Mouse (Mus musculus) hindlimb bud, embryonic 11.5 days (tissue): ENCODE results near the gene Gtse1.

Experiments
- DNase-seq: peaks from one replicate; pipeline ENCODE4 v3.0.0-alpha.2; 2012; ENCODE audit warnings: low read depth, low spot score; ENCODE audit errors: extremely low spot score

The Gtse1 gene

GRCm38 (mm10) chr15:85867696-85868095, 8.2 kb downstream of the Gtse1 start:
- DNase-seq, result no peak

GRCm38 (mm10) chr15:85877336-85877735, 17.8 kb downstream of the Gtse1 start:
- DNase-seq, result no peak

DNA sequence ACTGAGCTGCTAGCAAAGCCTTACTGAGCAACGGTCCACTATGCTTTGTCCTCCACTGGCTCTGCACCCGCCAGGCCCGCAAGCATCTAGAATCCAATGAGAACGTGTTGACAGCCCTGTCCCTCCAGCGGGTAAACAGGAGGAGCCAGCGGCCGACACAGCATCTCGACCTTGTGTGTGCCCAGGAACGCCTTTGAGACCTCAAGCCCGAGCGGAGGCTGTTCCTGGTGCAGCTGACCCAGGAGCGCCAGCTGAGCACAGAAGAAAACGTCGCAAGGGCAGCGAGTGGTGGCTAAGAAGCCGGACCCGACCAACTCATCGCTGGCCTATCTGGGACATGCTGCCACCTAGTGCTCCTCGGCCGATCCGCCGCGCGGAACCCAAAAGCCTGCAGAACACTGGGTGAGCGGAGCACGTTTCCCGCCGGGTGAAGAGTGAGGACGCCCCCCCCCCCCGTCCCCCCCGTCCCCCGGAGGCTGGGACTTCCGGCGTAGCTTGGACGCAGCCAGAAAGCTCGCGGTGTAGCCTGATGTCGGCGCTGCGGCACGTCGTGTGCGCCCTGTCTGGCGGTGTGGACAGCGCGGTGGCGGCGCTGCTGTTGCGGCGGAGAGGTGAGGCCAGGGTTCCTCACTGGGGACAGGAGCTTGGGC, 19.4 kb downstream of the Gtse1 start, which contains the start of gene Trmu:
Gene Trmu (plus strand): TSS at position 465 of the 650 bp plus-strand sequence.
- DNase-seq, result peak; percentile 64

- DNase-seq, result no peak
Observed at GRCm38 (mm10) chr15:85879498-85879895, 20.0 kb downstream of the Gtse1 start.

GRCm38 (mm10) chr15:85885606-85886005, 26.1 kb downstream of the Gtse1 start:
- no peak for DNase-seq

DNA sequence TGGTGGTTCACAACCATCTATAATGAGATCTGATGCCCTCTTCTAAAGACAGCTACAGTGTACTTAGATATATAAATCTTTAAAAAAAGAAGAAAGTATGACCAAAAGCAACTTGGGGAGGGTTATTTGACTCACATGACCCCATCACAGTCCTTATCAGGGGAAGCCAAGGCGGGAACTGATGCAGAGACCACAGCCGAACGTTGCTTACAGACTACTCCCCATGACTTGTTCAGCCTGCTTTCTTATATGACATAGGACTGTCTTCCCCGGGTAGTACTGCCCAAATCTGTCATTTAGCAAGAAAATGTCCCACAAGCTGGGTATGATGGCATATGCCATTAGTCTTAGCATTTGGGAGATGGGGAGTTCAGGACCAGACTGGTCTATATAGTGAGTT, 29.7 kb downstream of the Gtse1 start:
- DNase-seq, result no peak

DNA sequence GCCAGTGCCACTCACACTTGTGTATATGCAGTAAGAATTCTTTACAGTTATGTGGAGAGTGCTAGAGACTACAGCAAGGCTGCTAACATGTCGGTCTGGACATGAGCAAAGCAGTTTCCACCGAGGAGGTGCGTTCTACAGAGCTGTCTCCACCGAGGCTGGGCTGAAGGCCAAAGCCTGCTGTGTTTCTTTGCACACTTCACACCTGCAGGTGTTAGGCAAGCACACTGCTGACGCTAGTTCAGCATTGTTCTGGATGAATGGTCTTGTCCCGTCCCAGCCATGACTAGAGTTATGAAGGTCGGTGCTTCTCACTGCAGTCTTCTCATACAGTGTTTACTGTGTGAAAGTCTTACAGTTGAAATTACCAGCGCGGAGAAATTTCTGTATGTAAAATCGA, 32.4 kb downstream of the Gtse1 start:
- no peak for DNase-seq

DNA sequence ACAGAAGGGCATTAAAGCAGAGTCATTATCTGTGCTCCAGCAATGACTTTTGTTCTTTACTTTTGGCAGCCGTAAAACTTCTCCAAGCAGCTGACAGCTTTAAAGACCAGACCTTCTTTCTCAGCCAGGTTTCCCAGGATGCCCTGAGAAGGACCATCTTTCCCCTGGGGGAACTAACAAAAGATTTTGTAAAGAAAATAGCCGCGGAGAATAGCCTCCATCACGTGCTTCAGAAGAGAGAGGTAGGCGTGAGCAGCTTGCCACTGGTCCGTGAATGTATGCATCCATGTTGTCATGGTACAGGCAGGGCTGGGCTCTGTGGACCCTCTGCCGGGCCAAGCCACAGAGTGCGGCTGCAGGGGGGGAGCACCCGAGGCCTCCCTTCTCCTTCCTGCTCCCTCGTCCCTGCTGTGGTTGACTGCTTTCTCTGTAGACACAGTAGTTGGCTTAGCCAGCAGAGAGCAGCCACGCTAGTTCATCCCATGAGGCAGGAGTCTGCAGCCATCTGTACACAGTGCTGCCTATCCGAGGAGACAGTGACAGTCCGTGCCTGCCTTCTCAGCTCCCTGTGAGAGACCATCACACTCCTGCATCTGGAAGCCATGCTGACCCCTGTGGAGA, 33.1 kb downstream of the Gtse1 start:
- DNase-seq, result no peak

DNA sequence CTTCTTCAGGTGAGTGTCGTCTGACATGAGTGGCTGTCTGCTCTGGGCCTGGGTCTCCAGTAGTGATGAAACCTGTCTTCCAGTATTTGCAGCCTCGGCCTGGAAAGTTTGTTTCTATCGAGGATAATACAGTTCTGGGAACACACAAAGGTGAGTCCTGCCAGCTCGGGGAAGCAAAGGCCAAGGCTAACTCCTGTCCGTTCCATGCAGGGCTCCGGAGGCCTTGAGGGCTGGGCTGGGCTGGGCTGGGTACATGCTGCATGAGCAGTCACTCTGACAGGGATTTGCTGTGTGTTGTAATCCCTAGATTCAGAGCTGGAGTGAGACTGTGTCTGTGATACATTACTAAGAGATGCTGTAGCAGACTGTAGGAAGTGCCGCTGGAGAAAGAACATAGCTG, 34.3 kb downstream of the Gtse1 start:
- DNase-seq, result no peak

GRCm38 (mm10) chr15:85896284-85896683, 36.7 kb downstream of the Gtse1 start:
- peak; percentile 56 for DNase-seq

- no peak for DNase-seq
Observed at GRCm38 (mm10) chr15:85897113-85897512, 37.6 kb downstream of the Gtse1 start.

DNA sequence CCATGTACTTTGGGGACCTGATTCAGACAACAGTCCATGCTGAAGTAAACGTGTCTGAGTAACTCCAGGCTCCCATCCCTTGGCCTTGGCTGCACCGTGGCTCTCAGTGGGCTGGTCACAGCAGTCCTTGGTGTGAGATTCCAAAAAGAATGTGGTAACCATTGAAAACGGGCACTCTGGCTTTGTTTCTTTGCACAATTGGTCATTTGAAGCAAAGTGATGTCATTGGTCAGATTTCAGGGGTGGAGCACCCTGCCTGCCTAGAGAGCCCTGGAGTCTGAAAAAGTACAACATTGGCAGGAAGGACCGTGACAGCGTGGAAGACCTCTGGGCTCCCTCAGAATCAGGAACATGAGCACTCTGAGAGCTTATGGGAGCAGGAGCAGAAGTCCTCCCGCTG, 39.9 kb downstream of the Gtse1 start:
- DNase-seq, result no peak

- DNase-seq, result no peak
Observed at GRCm38 (mm10) chr15:85900318-85900717, 40.8 kb downstream of the Gtse1 start.

- no peak for DNase-seq
Observed at GRCm38 (mm10) chr15:85900801-85901200, 41.3 kb downstream of the Gtse1 start.

- DNase-seq, result no peak
Observed at GRCm38 (mm10) chr15:85902505-85902904, 43.0 kb downstream of the Gtse1 start.

GRCm38 (mm10) chr15:85903826-85904225, 44.3 kb downstream of the Gtse1 start:
- no peak for DNase-seq

GRCm38 (mm10) chr15:85908660-85909491, 49.3 kb downstream of the Gtse1 start:
- DNase-seq, result no peak

DNA sequence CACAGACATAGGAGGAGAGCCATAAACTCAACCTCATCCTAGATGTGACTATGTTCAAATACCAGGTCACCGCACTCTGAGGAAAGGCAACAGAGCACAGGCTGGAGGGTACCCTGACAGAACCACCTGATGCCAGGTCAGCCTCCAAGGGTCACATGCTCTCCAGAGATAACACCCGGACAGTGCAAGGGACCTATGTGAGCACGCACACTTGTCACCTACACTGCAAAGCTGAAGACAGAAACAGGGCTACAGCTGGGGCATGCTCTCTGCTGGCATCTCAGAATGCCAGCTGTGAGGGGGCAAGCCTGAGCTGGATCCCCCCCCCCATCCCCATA, 49.9 kb downstream of the Gtse1 start:
- no peak for DNase-seq

- no peak for DNase-seq
Observed at GRCm38 (mm10) chr15:85909931-85910330, 50.4 kb downstream of the Gtse1 start.

GRCm38 (mm10) chr15:85913605-85914004, 54.1 kb downstream of the Gtse1 start:
- DNase-seq, result peak; percentile 39

DNA sequence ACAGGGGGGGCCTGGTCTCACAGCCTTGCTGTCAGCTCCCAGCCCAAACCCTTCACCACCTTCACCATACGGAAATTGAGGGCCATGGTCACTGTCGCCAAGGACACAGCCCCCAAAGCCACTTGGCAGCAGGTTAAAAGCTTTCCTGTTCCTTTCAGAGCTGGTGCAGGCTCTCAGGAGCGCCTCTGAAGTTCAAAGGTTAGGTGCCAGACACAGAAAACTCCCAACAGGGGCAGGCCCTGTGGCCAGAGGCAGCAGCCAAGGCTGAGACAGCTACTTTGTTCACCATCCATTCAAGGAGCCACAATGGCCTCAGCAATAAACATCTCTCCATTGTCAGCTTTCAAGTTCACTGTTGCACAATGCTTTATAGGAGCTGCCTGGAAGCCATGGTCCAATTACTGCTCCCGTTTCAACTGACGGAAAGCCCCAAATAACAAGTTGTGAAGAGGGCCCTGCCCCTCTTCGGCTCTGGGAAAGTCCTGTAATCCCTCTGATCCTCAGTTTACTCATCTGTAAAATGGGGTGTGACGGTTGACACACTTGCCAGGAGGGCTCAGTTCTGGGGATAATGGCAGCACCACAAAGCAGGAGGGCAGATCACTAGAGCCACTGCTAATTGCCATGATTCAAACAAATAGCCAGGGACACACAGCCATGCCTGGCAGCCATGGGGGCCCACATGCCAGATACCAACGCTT, 59.8 kb downstream of the Gtse1 start:
- no peak for DNase-seq

- DNase-seq, result no peak
Observed at GRCm38 (mm10) chr15:85919892-85920248, 60.3 kb downstream of the Gtse1 start.
